In the genomic region with DNA sequence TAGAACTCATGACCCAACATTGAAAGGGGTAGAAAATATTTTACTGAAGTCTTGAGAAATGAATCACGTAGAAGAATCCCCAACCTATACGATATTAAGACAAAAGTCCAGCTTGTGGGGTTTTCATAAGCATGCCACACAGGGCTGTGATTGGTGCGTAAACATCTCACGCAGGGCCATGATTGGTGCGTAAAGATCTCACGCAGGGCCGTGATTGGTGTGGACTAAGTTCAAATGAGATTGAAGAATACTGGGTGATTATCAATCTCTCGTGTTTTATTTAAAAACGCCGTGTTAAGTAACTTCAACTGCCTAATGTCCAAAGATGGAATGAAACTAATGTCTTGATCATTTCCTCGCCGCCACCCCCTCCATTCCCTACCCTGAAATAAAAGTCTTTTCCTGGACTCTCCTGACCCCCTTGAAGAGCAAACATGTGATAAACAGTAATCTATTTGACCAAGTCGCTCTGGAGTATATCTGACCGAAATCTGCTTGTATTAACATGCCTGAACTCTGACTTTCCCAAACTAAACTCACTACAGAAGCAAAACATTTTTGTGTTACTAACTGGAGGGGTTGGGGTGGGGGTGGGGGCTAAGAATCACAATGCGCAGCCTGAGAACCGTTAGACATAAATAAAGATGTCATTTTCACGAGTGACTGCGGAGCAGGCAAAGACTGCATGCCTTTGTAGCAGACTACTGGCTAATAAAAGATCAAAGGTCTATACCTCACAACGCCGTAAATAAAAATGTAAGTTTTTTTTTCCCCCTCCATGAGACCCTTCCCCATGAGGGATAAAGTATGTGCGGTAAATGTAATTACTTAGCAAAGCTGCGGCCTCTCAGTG, we compare ENCODE assay signal across 10 mouse cellular contexts. TPM values are rescaled to one million over a fixed set of nuclear protein-coding genes. Genes with fewer than 3 reads are reported as not detected.
DNase-seq lines count a peak whose midpoint lies in the region; ATAC-seq and TF ChIP-seq lines count a peak whose summit lies in the region.
"Had no signal": no experiment of that assay in that cellular context is flagged by ENCODE, and none has a peak within 500 bp of the region (broad histone marks: within the 10 kb centered on the region; RNA-seq: fewer than 3 reads in every experiment).

No protein-coding gene starts in this region.

- H3K4me2 ChIP-seq in heart, embryonic 14.5 days (ENCODE audit: low read length) = peak overlapping the region; percentile 60
- H3K4me2 ChIP-seq in embryonic facial prominence, embryonic 14.5 days (ENCODE audit: low read depth, low read length) = peak overlapping the region; percentile 50
- peak overlapping the region; percentile 51 for H3K4me2 ChIP-seq in hindbrain, postnatal 0 days (ENCODE audit: low read depth, low read length)
- H3K4me2 ChIP-seq in midbrain, embryonic 16.5 days (ENCODE audit: low read length) = peak overlapping the region; percentile 51

- H3K9me3 ChIP-seq in heart, embryonic 14.5 days (ENCODE audit: control insufficient read depth, low read length) = no peaks in the 10 kb centered on the region
- no peaks in the 10 kb centered on the region for H3K9me3 ChIP-seq in embryonic facial prominence, embryonic 14.5 days (ENCODE audit: control insufficient read depth, low read length)
- H3K9me3 ChIP-seq in hindbrain, postnatal 0 days (ENCODE audit: low read length) = no peaks in the 10 kb centered on the region
- no peaks in the 10 kb centered on the region for H3K9me3 ChIP-seq in midbrain, embryonic 16.5 days (replicated peaks; ENCODE audit: control insufficient read depth, low read length, poor library complexity, severe bottlenecking)

- WGBS in heart, embryonic 14.5 days = 51% methylated on average over 22 of the region's 22 CpGs
- WGBS in embryonic facial prominence, embryonic 14.5 days = 48% methylated on average over 22 of the region's 22 CpGs
- WGBS in hindbrain, postnatal 0 days = 72% methylated on average over 22 of the region's 22 CpGs
- 70% methylated on average over 22 of the region's 22 CpGs for WGBS in midbrain, embryonic 16.5 days

- H3K4me1 ChIP-seq in heart, embryonic 14.5 days (ENCODE audit: control insufficient read depth in 2 of 2, insufficient read depth in 2 of 2, low read length in 2 of 2) = peaks cover 24 to 45% of the 10 kb centered on the region in 2 experiments
- peaks cover 25% of the 10 kb centered on the region for H3K4me1 ChIP-seq in embryonic facial prominence, embryonic 14.5 days (ENCODE audit: control insufficient read depth, insufficient read depth, low read length)
- H3K4me1 ChIP-seq in hindbrain, postnatal 0 days (ENCODE audit: insufficient read depth, low read length) = no peaks in the 10 kb centered on the region
- peaks cover 3% of the 10 kb centered on the region; the same call in 1 of the 2 replicates for H3K4me1 ChIP-seq in midbrain, embryonic 16.5 days (ENCODE audit: control insufficient read depth, insufficient read depth, low read length)

- DNase-seq in heart, adult 8-10 months (ENCODE audit: low spot score) = no peak
- no peak for DNase-seq in embryonic facial prominence, embryonic 14.5 days (ENCODE audit: low spot score)
- no peak for DNase-seq in hindbrain, postnatal 0 days (ENCODE audit: low spot score)
- DNase-seq in thymus, postnatal 10 days (ENCODE audit: low spot score in 2 of 2) = no peak
- no peak for DNase-seq in cerebellum, postnatal 36 days
- no peak for DNase-seq in gastrocnemius, postnatal 25 days

- H3K9ac ChIP-seq in heart, embryonic 14.5 days (ENCODE audit: low read length) = peak overlapping the region; percentile 64
- H3K9ac ChIP-seq in embryonic facial prominence, embryonic 14.5 days (ENCODE audit: low read depth, low read length) = 0 out of 2 replicates have a peak overlapping the region, but pooled peaks have one; percentile 28
- H3K9ac ChIP-seq in hindbrain, postnatal 0 days (replicated peaks; ENCODE audit: low read length) = no peak overlapping the region
- no peak overlapping the region for H3K9ac ChIP-seq in midbrain, embryonic 16.5 days (ENCODE audit: low read depth, low read length)

- peak overlapping the region; percentile 6 to 24; a peak in 1 of 4 replicates for H3K4me3 ChIP-seq in heart, embryonic 14.5 days (ENCODE audit: control insufficient read depth in 1 of 2, insufficient read depth in 1 of 2, low read depth in 1 of 2, low read length in 2 of 2)
- peak overlapping the region; percentile 14 for H3K4me3 ChIP-seq in embryonic facial prominence, embryonic 14.5 days (ENCODE audit: low read depth, low read length)
- 0 out of 2 replicates have a peak overlapping the region, but pooled peaks have one; percentile 5 for H3K4me3 ChIP-seq in hindbrain, postnatal 0 days (ENCODE audit: low read length)
- H3K4me3 ChIP-seq in midbrain, embryonic 16.5 days (ENCODE audit: low read depth, low read length) = peak overlapping the region; percentile 13
- H3K4me3 ChIP-seq: myocyte had no signal

- peak overlapping the region; percentile 75 to 90 for H3K27ac ChIP-seq in heart, embryonic 14.5 days (replicated peaks in 1 of 2; ENCODE audit: control insufficient read depth in 1 of 2, insufficient read depth in 1 of 2, low read depth in 2 of 2, low read length in 2 of 2)
- no peak overlapping the region for H3K27ac ChIP-seq in embryonic facial prominence, embryonic 14.5 days (replicated peaks; ENCODE audit: low read depth, low read length)
- no peak overlapping the region for H3K27ac ChIP-seq in hindbrain, postnatal 0 days
- no peak overlapping the region for H3K27ac ChIP-seq in midbrain, embryonic 16.5 days (ENCODE audit: low read length)

- no peaks in the 10 kb centered on the region for H3K27me3 ChIP-seq in heart, embryonic 14.5 days (ENCODE audit: control insufficient read depth, insufficient read depth, low read length)
- H3K27me3 ChIP-seq in embryonic facial prominence, embryonic 14.5 days (replicated peaks; ENCODE audit: control insufficient read depth, insufficient read depth, low read length) = no peaks in the 10 kb centered on the region
- no peaks in the 10 kb centered on the region for H3K27me3 ChIP-seq in hindbrain, postnatal 0 days (ENCODE audit: insufficient read depth, low read length)
- H3K27me3 ChIP-seq in midbrain, embryonic 16.5 days (ENCODE audit: control insufficient read depth, insufficient read depth, low read depth, low read length) = no peaks in the 10 kb centered on the region
- H3K27me3 ChIP-seq: CH12.LX had no signal

- ATAC-seq in heart, embryonic 14.5 days (ENCODE audit: insufficient number of reproducible peaks, insufficient read depth, low FRiP score, low read depth) = no peak
- ATAC-seq in embryonic facial prominence, embryonic 14.5 days (ENCODE audit: low read depth) = no peak
- ATAC-seq in hindbrain, postnatal 0 days = no peak
- ATAC-seq in midbrain, embryonic 16.5 days = no peak

- no peak for TF ChIP-seq CTCF in hindbrain, postnatal 0 days (IDR thresholded peaks at IDR 0.05; ENCODE audit: low read depth)

- H3K36me3 ChIP-seq in heart, embryonic 14.5 days (ENCODE audit: control insufficient read depth, insufficient read depth, low read length) = peaks cover 21% of the 10 kb centered on the region
- no peaks in the 10 kb centered on the region for H3K36me3 ChIP-seq in embryonic facial prominence, embryonic 14.5 days (ENCODE audit: control insufficient read depth, insufficient read depth, low read length)
- H3K36me3 ChIP-seq in hindbrain, postnatal 0 days (ENCODE audit: insufficient read depth, low read length) = no peaks in the 10 kb centered on the region
- no peaks in the 10 kb centered on the region for H3K36me3 ChIP-seq in midbrain, embryonic 16.5 days (ENCODE audit: control insufficient read depth, insufficient read depth, low read length)

RNA-seq across cellular contexts. Expression of a gene that starts 27.0 kb away (rescaled TPM):
- polyA plus RNA-seq in heart, embryonic 14.5 days (2014; fragmentation: Nextera tagmentation; extraction: Ambion mirVana) = 38.7 and 41.0 TPM in 2 replicates
- total RNA-seq in heart, adult 8-10 months (2022) = 100 to 1,000 TPM in 2 of 4 experiments, 10 to 100 TPM in 2; 84.9 to 110 (median 102) TPM
- polyA plus RNA-seq in embryonic facial prominence, embryonic 14.5 days (2014; fragmentation: Nextera tagmentation; extraction: Ambion mirVana) = 10.1 and 13.6 TPM in 2 replicates
- 5.6 and 5.7 TPM in 2 replicates for total RNA-seq in hindbrain, postnatal 0 days (2014; rRNA removed)
- polyA plus RNA-seq in hindbrain, postnatal 0 days (2015; fragmentation: Nextera tagmentation; extraction: Ambion mirVana) = 1.2 and 1.6 TPM in 2 replicates
- polyA plus RNA-seq in midbrain, embryonic 16.5 days (2015; fragmentation: Nextera tagmentation; extraction: Ambion mirVana) = 1.0 and 1.3 TPM in 2 replicates
- total RNA-seq in gastrocnemius, postnatal 25 days (2021) = 100 to 1,000 TPM in 1 of 2 experiments, 10 to 100 TPM in 1; 82.3 to 109 TPM
- total RNA-seq: CH12.LX had no signal

Comparison
In these comparisons a context has a peak if more than half of its experiments do, and no peak if none do; other contexts are left out.
1. H3K27ac ChIP-seq: peak in heart, embryonic 14.5 days (2 of 2); none in embryonic facial prominence, embryonic 14.5 days (single experiment), hindbrain, postnatal 0 days (single experiment) and midbrain, embryonic 16.5 days (single experiment).
2. H3K9ac ChIP-seq: peak in heart, embryonic 14.5 days (single experiment) and embryonic facial prominence, embryonic 14.5 days (single experiment); none in hindbrain, postnatal 0 days (single experiment) and midbrain, embryonic 16.5 days (single experiment).
3. Peak in every context shown above with its lines, with median percentiles within 50 percentile points of each other: H3K4me2 ChIP-seq and H3K4me3 ChIP-seq.